ENCODE assay signal across 11 mouse cellular contexts in genomic region chr13:81133336-81133735, GRCm38 (mm10).
DNase-seq lines count a peak whose midpoint lies in the region; ATAC-seq lines count a peak whose summit lies in the region.
"Had no signal": no experiment of that assay in that cellular context is flagged by ENCODE, and none has a peak within 500 bp of the region (broad histone marks: within the 10 kb centered on the region; RNA-seq: fewer than 3 reads in every experiment).

No protein-coding gene starts in this region.

- no peak for DNase-seq in heart, embryonic 10.5 days (ENCODE audit: low spot score)
- DNase-seq in heart, postnatal 25 days (ENCODE audit: low spot score) = no peak
- no peak for DNase-seq in midbrain, embryonic 11.5 days (ENCODE audit: low spot score, missing footprints)
- DNase-seq in midbrain, embryonic 10.5 days (ENCODE audit: low spot score) = no peak
- DNase-seq in kidney, postnatal 14 days = peak; percentile 62
- no peak for DNase-seq in urinary bladder, postnatal 4 days (ENCODE audit: low spot score in 2 of 2)
- no peak for DNase-seq in spleen, adult 12 weeks (ENCODE audit: low spot score)
- DNase-seq in frontal cortex, postnatal 25 days (ENCODE audit: low spot score in 2 of 2) = no peak
- DNase-seq: adrenal gland, postnatal 14 days; cerebellum, adult 8-10 months had no signal

- intact Hi-C loops in heart, postnatal 25 days (cut with DNase I) = loop anchor here (5.0 kb wide), 1 partner anchor 191 kb away; no protein-coding TSS in a partner anchor

- H3K27ac ChIP-seq in heart, embryonic 10.5 days = peak overlapping the region; percentile 42; the same call in 1 of the 2 replicates
- H3K27ac ChIP-seq in midbrain, embryonic 11.5 days (ENCODE audit: low read depth, low read length) = no peak overlapping the region
- H3K27ac ChIP-seq in midbrain, embryonic 10.5 days (replicated peaks) = no peak overlapping the region

- ATAC-seq in midbrain, embryonic 11.5 days (ENCODE audit: low FRiP score) = 0 out of 2 replicates have a peak, but pooled peaks have one; percentile 20
- ATAC-seq: intestine, postnatal 0 days had no signal

- H3K9ac ChIP-seq in midbrain, embryonic 11.5 days (ENCODE audit: low read length) = no peak overlapping the region

- no peaks in the 10 kb centered on the region for H3K27me3 ChIP-seq in heart, embryonic 10.5 days (ENCODE audit: insufficient read depth, poor library complexity, severe bottlenecking)
- no peaks in the 10 kb centered on the region for H3K27me3 ChIP-seq in midbrain, embryonic 11.5 days (ENCODE audit: control insufficient read depth, insufficient read depth, low read length)
- no peaks in the 10 kb centered on the region for H3K27me3 ChIP-seq in midbrain, embryonic 10.5 days (ENCODE audit: low read depth, poor library complexity, severe bottlenecking)

- H3K4me1 ChIP-seq in heart, embryonic 10.5 days = peaks cover 47% of the 10 kb centered on the region
- H3K4me1 ChIP-seq in midbrain, embryonic 11.5 days (ENCODE audit: control insufficient read depth, insufficient read depth, low read length) = no peaks in the 10 kb centered on the region
- H3K4me1 ChIP-seq in midbrain, embryonic 10.5 days = peaks cover 25% of the 10 kb centered on the region

- no peaks in the 10 kb centered on the region for H3K36me3 ChIP-seq in heart, embryonic 10.5 days
- no peaks in the 10 kb centered on the region for H3K36me3 ChIP-seq in midbrain, embryonic 11.5 days (ENCODE audit: control insufficient read depth, insufficient read depth, low read length)
- no peaks in the 10 kb centered on the region for H3K36me3 ChIP-seq in midbrain, embryonic 10.5 days

- 79% methylated on average over 4 of the region's 4 CpGs for WGBS in heart, embryonic 10.5 days
- WGBS in midbrain, embryonic 11.5 days = 70% methylated on average over 4 of the region's 4 CpGs
- WGBS in midbrain, embryonic 10.5 days = 65% methylated on average over 4 of the region's 4 CpGs

- no peak overlapping the region for H3K4me2 ChIP-seq in midbrain, embryonic 11.5 days

- H3K4me3 ChIP-seq in heart, embryonic 10.5 days = no peak overlapping the region
- no peak overlapping the region for H3K4me3 ChIP-seq in midbrain, embryonic 11.5 days (ENCODE audit: low read depth, low read length)
- H3K4me3 ChIP-seq in midbrain, embryonic 10.5 days = no peak overlapping the region

- H3K9me3 ChIP-seq in heart, embryonic 10.5 days = no peaks in the 10 kb centered on the region
- no peaks in the 10 kb centered on the region for H3K9me3 ChIP-seq in midbrain, embryonic 11.5 days (ENCODE audit: control insufficient read depth, low read length)
- no peaks in the 10 kb centered on the region for H3K9me3 ChIP-seq in midbrain, embryonic 10.5 days (replicated peaks)
